Mouse (Mus musculus) limb, embryonic 12.5 days (tissue): Measurements from ENCODE around the gene Wdr72. TPM values are rescaled to one million over a fixed set of nuclear protein-coding genes. Genes with fewer than 3 reads are reported as not detected.

Experiments
- ATAC-seq: fragments of 200-750 bp; cut with Nextera tagmentation; 2 replicates; pipeline ENCODE4 v1.8.0; 2017; ENCODE audit warnings: low read depth, moderate TSS enrichment; ENCODE audit not compliant: insufficient number of reproducible peaks, insufficient read depth, low FRiP score, low TSS enrichment
- H3K27ac ChIP-seq: fragments of 300-500 bp; sonication (generic); 2 replicates; pipeline ENCODE4 v1.5.1; 2016; ENCODE audit warnings: mild to moderate bottlenecking, moderate library complexity
- H3K27me3 ChIP-seq: fragments of 300-500 bp; sonication (generic); 2 replicates; pipeline ENCODE4 v1.6.1; 2016; ENCODE audit warnings: mild to moderate bottlenecking, moderate library complexity
- H3K36me3 ChIP-seq: fragments of 300-500 bp; sonication (generic); 2 replicates; pipeline ENCODE4 v1.6.1; 2016; ENCODE audit warnings: mild to moderate bottlenecking, moderate library complexity
- H3K4me1 ChIP-seq: fragments of 300-500 bp; sonication (generic); replicated peaks from 2 replicates; pipeline ENCODE4 v1.6.1; 2016
- H3K4me2 ChIP-seq: fragments of 300-500 bp; sonication (generic); 2 replicates; pipeline ENCODE4 v1.6.1; 2016; ENCODE audit warnings: mild to moderate bottlenecking, moderate library complexity
- H3K4me3 ChIP-seq: fragments of 300-500 bp; sonication (generic); replicated peaks from 2 replicates; pipeline ENCODE4 v1.5.1; 2016; ENCODE audit warnings: mild to moderate bottlenecking
- H3K9ac ChIP-seq: fragments of 300-500 bp; sonication (generic); replicated peaks from 2 replicates; pipeline ENCODE4 v1.6.1; 2016; ENCODE audit warnings: mild to moderate bottlenecking, moderate library complexity
- H3K9me3 ChIP-seq: fragments of 300-500 bp; sonication (generic); 2 replicates; pipeline ENCODE4 v1.6.1; 2016; ENCODE audit warnings: mild to moderate bottlenecking, moderate library complexity
- WGBS: fragments of 180-500 bp; shearing (Covaris S2); methylation state at CpG from one replicate; pipeline ENCODE4 v1.1.7; 2016; 5-methylcytosine and 5-hydroxymethylcytosine counted together
- polyA plus RNA-seq: library from polyadenylated mRNA; unstranded; fragments of >200 nt; fragmentation: Nextera tagmentation; extraction: Ambion mirVana; gene quantifications from 2 replicates; pipeline ENCODE4 v1.2.1, GENCODE M21; 2016

Wdr72 gene
- polyA plus RNA-seq, 1 experiment from 2014 or later = 1.1 TPM

DNA sequence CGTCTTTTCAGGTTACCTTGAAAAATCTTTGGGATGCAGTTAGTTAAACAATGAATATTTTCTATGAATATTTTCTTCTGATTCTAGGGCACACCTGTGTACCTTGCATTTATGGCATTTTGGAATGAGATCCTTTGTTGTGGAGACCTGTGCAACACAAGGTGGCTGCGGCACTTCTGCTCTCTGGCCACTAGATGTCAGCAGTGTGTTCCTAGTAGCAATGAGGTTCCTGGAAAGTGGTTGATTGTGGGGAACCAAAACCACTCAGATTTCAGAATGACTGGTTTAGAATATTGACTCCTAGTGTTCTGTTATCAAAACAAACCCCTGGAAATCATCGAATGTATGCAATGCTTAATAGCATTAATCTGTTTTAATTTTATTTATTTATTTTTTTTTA, 31.7 kb downstream of the Wdr72 start:
- Histone ChIP-seq H3K9ac (no peak overlapping the region), H3K4me3 (no peak overlapping the region), H3K4me1 (no peaks in the 10 kb centered on the region), H3K27ac (no peak overlapping the region), H3K9me3 (no peaks in the 10 kb centered on the region), H3K36me3 (no peaks in the 10 kb centered on the region), H3K4me2 (no peak overlapping the region), H3K27me3 (no peaks in the 10 kb centered on the region)
- WGBS = 5% methylated on average over 3 of the region's 3 CpGs
- peak; percentile 56; the same call in 1 of the 2 replicates for ATAC-seq

DNA sequence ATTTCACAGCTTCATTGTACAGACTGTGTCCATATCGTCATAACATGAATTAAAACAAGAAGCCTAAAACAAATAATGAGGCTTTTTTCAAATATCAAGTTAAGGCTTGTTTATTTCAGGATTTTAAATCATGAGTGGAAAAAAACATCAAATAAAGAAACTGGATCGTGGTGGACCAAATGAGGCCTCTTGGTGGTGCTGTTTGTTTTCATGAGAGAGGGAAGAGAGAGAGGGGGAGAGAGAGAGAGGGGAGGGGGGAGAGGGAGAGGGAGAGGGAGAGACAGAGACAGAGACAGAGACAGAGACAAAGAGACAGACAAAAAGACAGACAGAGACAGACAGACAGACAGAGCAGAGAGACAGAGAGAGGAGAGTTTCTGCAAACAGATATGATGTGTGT, 32.5 kb downstream of the Wdr72 start:
- Histone ChIP-seq H3K4me2 (no peak overlapping the region), H3K9me3 (no peaks in the 10 kb centered on the region), H3K4me1 (no peaks in the 10 kb centered on the region), H3K9ac (no peak overlapping the region), H3K27me3 (no peaks in the 10 kb centered on the region), H3K27ac (no peak overlapping the region), H3K36me3 (no peaks in the 10 kb centered on the region), H3K4me3 (no peak overlapping the region)
- no peak for ATAC-seq
- WGBS = 54% methylated on average over 2 of the region's 2 CpGs

DNA sequence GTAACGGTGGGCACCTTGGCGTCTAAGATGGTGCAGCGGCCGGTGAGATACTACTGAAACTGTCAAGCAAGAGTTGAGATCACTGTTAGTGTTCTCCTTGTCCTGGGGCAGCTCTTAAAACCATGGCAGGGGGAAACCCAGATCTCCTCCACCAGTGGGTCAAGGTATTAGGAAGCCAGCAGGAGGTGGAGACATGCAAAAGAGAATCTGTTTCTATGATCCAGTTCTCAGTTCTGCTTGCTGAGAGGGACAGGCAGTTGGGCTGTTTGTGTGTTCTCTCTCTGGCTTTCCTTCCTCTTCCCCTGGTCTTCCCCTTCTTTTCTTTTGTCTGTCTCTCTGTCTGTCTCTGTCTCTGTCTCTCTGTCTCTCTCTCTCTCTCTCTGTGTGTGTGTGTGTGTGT, 35.0 kb downstream of the Wdr72 start:
- H3K9me3 ChIP-seq = no peaks in the 10 kb centered on the region
- H3K27me3 ChIP-seq = no peaks in the 10 kb centered on the region
- H3K9ac ChIP-seq = no peak overlapping the region
- H3K4me3 ChIP-seq = no peak overlapping the region
- ATAC-seq = no peak
- 93% methylated on average over 4 of the region's 4 CpGs for WGBS
- no peak overlapping the region for H3K27ac ChIP-seq
- no peaks in the 10 kb centered on the region for H3K4me1 ChIP-seq
- H3K4me2 ChIP-seq = no peak overlapping the region
- no peaks in the 10 kb centered on the region for H3K36me3 ChIP-seq

- no peak for ATAC-seq
- Histone ChIP-seq H3K4me1 (no peaks in the 10 kb centered on the region), H3K36me3 (no peaks in the 10 kb centered on the region), H3K9ac (no peak overlapping the region), H3K4me3 (no peak overlapping the region), H3K27me3 (no peaks in the 10 kb centered on the region), H3K4me2 (no peak overlapping the region), H3K9me3 (no peaks in the 10 kb centered on the region), H3K27ac (no peak overlapping the region)
- 64% methylated on average over 8 of the region's 8 CpGs for WGBS
Measured at GRCm38 (mm10) chr9:74148306-74148705, 38.1 kb downstream of the Wdr72 start.

- no peaks in the 10 kb centered on the region for H3K4me1 ChIP-seq
- no peak overlapping the region for H3K27ac ChIP-seq
- no peaks in the 10 kb centered on the region for H3K36me3 ChIP-seq
- WGBS = 88% methylated on average over 11 of the region's 11 CpGs
- no peaks in the 10 kb centered on the region for H3K27me3 ChIP-seq
- H3K9ac ChIP-seq = no peak overlapping the region
- no peak overlapping the region for H3K4me2 ChIP-seq
- ATAC-seq = no peak
- H3K4me3 ChIP-seq = no peak overlapping the region
- H3K9me3 ChIP-seq = no peaks in the 10 kb centered on the region
Measured at GRCm38 (mm10) chr9:74160361-74160933, 50.3 kb downstream of the Wdr72 start.

DNA sequence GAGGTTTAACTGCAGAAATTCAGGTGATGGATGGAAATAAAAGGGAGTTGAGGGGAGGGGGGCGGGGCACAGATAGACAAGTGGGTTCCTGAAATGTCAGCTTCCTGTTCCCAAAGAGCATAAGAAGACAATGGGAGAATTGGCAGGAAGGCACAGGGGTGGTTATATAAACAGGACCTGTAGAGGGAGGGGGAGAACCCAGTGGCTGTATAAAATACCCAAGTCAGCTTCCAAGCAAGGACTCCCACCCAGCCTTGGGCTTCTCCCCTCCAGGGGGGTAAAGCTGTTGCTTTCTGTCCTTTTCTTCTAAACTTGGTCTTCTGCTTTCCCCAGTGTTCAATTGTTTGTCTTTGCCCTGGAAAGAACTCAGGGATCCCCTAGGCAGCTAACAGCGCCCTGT, 55.5 kb downstream of the Wdr72 start:
- no peak overlapping the region for H3K27ac ChIP-seq
- H3K9ac ChIP-seq = no peak overlapping the region
- no peaks in the 10 kb centered on the region for H3K9me3 ChIP-seq
- WGBS = 93% methylated on average over 2 of the region's 2 CpGs
- no peaks in the 10 kb centered on the region for H3K36me3 ChIP-seq
- H3K27me3 ChIP-seq = no peaks in the 10 kb centered on the region
- H3K4me2 ChIP-seq = no peak overlapping the region
- no peak for ATAC-seq
- H3K4me1 ChIP-seq = no peaks in the 10 kb centered on the region
- H3K4me3 ChIP-seq = no peak overlapping the region

GRCm38 (mm10) chr9:74169904-74170303, 59.7 kb downstream of the Wdr72 start:
- 63% methylated on average over 6 of the region's 6 CpGs for WGBS
- no peak for ATAC-seq
- H3K4me2 ChIP-seq = no peak overlapping the region

DNA sequence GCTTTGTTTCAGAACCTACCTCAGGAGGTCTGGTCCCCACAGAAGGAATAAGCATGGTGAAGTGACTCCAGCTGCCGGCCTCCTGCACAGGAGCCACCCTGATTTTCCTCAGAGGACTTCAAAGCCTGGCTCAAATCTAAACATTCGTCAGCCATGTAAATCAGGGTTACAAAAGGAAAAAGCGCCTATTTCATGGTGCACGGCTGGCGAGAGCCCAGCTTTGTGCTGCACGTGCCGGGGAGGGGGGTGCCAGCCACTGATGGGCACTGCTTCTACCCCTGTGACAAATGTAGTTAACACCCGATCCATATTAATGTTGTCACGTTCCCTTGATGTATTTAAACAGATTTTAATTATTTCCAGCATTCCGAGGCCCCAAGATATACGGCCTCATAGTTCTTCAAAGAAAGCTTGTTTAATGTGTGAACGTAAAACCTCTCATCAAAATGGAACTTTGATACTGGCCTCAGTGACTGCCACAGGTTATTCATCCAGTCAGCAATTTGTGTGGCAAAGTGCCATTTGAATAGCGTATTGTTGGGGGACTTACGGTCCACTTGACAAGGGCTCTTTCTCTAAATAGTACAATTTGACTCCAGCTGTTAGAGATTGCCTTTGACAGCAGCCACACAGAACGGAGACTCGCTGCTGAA, 76.7 kb downstream of the Wdr72 start:
- Histone ChIP-seq H3K9ac (no peak overlapping the region), H3K27me3 (peaks cover 11% of the 10 kb centered on the region; the same call in 1 of the 2 replicates), H3K4me1 (peaks cover 6% of the 10 kb centered on the region), H3K4me2 (peak overlapping the region; percentile 36), H3K4me3 (no peak overlapping the region), H3K27ac (no peak overlapping the region), H3K9me3 (no peaks in the 10 kb centered on the region), H3K36me3 (no peaks in the 10 kb centered on the region)
- ATAC-seq = 0 out of 2 replicates have a peak, but pooled peaks have one; percentile 37
- WGBS = 10% methylated on average over 16 of the region's 16 CpGs

More at GRCm38 (mm10) chr9:74169904-74170303, 59.7 kb downstream of the Wdr72 start:
- Histone ChIP-seq H3K36me3 (no peaks in the 10 kb centered on the region), H3K9me3 (no peaks in the 10 kb centered on the region), H3K27ac (no peak overlapping the region), H3K4me1 (no peaks in the 10 kb centered on the region), H3K4me3 (no peak overlapping the region), H3K27me3 (no peaks in the 10 kb centered on the region), H3K9ac (no peak overlapping the region)

- Histone ChIP-seq H3K27ac (no peak overlapping the region), H3K4me2 (peak overlapping the region; percentile 36; the same call in 1 of the 2 replicates), H3K27me3 (peaks cover 11% of the 10 kb centered on the region; the same call in 1 of the 2 replicates), H3K9me3 (no peaks in the 10 kb centered on the region), H3K4me1 (peaks cover 6% of the 10 kb centered on the region), H3K36me3 (no peaks in the 10 kb centered on the region), H3K9ac (no peak overlapping the region), H3K4me3 (no peak overlapping the region)
- 41% methylated on average over 8 of the region's 8 CpGs for WGBS
- ATAC-seq = no peak
Measured at GRCm38 (mm10) chr9:74187401-74188029, 77.4 kb downstream of the Wdr72 start.

DNA sequence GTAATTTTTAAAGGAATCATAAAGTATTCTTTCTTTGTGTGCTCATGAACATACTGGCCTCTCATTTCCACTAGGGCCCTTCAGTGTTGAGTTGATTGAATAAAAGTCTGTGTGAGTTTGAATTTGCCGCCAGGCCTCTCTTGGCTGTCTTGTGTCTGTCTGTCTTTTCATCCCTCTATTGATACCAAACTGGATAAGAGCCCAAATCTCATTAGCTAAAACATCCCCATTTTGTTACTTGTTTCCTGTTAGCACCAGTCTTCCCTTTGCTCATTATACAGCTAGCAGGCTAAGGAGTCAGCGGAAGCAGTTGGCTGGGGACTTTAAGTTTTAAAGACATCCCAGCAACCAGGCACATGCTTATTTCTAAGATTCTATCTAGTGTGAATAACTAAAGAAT, 84.7 kb downstream of the Wdr72 start:
- Histone ChIP-seq H3K36me3 (no peaks in the 10 kb centered on the region), H3K4me1 (no peaks in the 10 kb centered on the region), H3K27ac (no peak overlapping the region), H3K9me3 (no peaks in the 10 kb centered on the region), H3K27me3 (peaks cover 2% of the 10 kb centered on the region; the same call in 1 of the 2 replicates), H3K4me3 (no peak overlapping the region), H3K9ac (no peak overlapping the region), H3K4me2 (no peak overlapping the region)
- 83% methylated on average over 2 of the region's 2 CpGs for WGBS
- no peak for ATAC-seq

GRCm38 (mm10) chr9:74228272-74228671, 118.1 kb downstream of the Wdr72 start:
- no peak overlapping the region for H3K27ac ChIP-seq
- no peak overlapping the region for H3K4me2 ChIP-seq
- H3K4me1 ChIP-seq = no peaks in the 10 kb centered on the region
- H3K9ac ChIP-seq = no peak overlapping the region
- H3K36me3 ChIP-seq = no peaks in the 10 kb centered on the region
- no peak overlapping the region for H3K4me3 ChIP-seq
- 84% methylated on average over 6 of the region's 6 CpGs for WGBS
- H3K9me3 ChIP-seq = no peaks in the 10 kb centered on the region
- no peak for ATAC-seq
- H3K27me3 ChIP-seq = no peaks in the 10 kb centered on the region
